Mouse (Mus musculus): ENCODE data around the gene Sh2d3c.

Gene Sh2d3c

DNA sequence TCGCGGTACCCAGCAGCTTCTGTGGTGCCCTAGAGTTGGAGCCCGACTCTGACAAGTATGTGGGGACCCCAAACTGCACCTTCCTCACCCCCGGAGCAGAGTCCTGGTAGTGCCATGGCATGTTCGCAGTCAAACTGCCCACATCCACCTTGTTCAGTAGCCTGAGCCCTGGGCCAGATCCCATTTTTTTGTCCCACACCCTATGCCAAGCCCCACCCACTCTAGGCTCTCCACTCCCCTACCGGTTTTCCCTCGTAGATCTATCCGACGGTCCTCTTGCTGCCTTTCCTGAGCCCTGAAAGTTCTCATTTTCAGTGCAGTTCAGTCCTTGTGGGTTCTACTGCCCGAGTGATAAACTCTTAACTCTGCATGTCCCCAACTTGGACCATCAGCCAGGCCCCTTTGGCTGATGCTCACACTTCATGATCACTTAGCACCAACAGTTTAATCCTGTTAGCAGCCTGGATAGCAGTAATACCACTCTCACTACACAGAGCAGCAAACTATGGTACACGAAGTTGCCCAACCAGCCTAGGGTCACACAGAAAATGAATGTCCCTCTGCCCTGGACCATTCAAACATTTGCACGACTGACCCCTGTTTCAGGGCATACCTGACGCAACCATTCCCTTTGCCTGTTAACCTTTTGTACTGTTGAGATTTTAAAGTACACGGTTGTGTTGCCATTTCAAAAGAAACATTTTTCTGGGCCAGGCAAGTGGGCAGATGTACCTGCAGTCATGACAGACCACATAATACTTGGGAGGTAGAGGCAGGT, 19.7 kb upstream of the Sh2d3c start:
- DNase-seq, result no peak

DNA sequence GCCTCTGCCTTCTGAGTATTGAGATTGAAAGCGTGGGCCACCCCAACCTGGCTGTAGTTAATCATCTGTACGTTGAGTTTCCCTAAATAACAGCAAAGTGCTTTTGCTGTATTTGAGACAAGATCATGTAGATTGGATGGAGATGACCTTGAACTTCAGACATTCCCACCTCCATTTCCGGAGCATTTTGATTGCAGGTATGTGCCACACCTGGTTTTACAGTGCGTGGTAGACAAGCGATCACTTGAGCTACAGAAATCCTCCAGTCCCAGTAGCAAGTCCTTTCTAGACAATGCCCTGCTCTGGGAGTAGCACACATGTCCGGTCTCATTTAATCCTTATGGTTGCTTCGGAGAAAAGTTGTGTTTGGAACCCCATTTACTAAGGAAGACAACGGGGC, 17.8 kb upstream of the Sh2d3c start:
- no peak for DNase-seq

DNA sequence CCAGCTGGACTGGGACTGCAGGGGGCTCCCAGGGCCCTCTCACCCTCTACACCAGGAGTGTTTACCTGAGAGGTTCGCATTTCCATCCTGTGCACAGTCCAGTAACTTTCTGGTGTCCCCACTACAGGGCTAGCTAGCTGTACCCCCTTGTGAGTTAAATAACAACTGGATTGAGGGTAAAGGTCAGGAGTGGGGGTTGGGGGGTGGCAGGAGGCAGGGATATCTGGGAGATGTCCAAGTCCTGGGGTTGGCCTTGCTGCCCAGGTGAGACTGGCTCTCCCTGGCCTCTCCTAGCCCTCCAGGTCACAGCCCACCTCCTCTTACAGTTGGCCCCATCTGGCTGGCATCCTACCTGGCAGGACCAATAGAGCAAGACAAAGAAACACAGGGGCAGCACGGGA, 16.8 kb upstream of the Sh2d3c start, which contains the start of gene Fpgs:
TSS of gene Fpgs (minus strand) at position 125 of the 401 bp plus-strand sequence.
- DNase-seq, result no peak

DNA sequence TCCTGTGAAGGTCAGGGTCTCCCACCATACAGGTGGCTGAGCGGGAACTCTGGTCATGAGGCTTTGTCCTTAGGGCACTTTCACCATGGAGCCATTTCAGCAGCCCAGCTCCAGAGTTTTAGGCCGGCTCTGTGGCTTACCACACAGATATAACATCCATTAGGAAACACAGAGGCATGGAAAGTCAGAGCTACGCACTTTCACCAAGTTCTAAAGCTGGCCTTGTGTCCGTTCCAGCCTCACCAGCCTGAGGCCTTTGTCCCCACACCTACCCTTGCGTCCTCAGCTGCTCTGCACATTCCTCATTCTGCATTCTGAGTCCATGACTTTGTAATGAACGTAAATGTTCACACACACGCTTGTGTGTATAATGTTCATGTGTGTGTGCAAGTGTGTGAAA, 15.8 kb upstream of the Sh2d3c start:
- DNase-seq, result no peak

DNA sequence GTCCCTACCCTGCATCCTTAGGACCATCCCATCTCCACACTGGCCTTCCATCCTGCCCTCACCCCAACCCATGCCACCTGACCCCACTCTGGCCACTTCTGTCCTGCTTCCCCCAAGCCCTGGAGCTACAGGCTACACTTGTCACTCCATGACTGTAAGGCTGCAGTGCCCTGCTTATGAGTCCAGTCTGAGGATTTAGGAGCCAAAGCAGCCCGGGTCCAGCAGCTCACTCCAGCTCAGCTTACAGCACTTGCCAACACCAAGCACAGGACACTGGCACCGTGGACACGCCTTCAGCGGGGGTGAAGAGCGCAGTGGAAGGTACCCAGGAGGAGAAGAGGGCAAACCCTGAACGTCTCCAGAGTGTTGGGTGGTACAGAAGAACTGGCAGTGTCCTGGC, 13.9 kb upstream of the Sh2d3c start:
- DNase-seq, result no peak

DNA sequence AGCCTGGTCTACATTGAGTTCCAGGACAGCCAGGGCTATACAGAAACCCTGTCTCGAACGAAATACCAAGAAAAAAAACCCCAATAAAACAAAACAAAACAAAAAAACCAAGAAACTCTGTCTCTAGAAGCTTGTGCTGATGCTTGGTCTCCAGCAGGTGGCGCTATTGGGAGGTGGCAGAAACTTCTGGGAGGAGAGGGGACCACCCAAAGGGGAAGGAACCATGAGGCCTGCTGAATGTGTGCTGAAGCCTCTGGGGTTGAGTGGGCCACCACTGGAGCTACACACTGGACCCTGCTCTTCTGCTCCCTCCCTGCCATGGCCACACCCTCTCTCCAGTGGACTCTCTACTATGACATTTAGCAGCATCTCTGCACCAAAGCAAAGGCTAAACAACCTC, 12.2 kb upstream of the Sh2d3c start:
- DNase-seq, result no peak

DNA sequence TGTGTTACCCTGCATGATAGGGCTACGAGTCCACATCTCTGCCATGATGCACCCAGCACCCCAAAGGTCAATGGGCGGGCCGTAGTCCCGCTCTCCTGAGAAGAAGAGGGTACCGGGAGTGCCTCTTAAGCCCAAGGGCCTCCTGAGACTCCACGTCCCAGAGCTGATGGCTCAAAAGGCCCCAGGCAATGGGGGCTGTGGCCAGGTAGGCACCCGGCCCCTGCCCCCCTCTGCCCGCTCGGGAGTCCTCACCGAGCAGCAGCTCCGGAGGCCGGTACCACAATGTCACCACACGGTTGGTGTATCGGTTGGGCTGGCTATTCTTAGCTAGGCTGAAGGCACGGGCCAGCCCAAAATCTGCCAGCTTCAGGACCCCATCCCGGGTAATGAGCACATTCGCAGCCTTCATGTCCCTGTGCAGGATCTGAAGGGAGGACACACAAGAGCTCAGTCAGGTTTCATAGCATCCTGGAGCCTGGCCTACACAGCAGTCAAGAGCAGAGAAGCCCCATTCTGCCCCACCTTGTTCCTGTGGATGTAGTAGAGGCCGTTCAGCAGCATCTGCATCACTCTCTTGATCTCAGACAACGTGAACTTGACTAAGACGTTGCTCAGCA, 11.2 kb upstream of the Sh2d3c start:
- DNase-seq, result no peak

DNA sequence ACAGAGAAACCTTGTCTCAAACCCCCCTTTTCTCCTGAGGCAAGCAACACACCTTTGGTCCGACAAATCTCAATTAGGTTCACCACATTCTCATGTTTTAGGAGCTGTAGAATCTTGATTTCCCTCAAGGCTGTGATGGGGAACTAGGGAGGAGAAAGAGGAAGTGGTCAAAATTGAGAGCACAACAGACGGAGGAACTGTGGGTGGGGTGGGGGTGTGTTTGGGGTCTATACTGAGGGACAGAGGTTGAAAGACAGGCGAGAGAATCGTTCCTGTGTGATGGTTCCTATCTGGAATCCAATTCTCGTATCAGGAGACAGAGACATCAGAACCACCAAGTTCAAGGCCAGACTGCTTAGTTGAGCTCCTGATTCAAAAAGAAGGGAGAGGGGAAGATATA, 10.4 kb upstream of the Sh2d3c start:
- DNase-seq, result no peak

DNA sequence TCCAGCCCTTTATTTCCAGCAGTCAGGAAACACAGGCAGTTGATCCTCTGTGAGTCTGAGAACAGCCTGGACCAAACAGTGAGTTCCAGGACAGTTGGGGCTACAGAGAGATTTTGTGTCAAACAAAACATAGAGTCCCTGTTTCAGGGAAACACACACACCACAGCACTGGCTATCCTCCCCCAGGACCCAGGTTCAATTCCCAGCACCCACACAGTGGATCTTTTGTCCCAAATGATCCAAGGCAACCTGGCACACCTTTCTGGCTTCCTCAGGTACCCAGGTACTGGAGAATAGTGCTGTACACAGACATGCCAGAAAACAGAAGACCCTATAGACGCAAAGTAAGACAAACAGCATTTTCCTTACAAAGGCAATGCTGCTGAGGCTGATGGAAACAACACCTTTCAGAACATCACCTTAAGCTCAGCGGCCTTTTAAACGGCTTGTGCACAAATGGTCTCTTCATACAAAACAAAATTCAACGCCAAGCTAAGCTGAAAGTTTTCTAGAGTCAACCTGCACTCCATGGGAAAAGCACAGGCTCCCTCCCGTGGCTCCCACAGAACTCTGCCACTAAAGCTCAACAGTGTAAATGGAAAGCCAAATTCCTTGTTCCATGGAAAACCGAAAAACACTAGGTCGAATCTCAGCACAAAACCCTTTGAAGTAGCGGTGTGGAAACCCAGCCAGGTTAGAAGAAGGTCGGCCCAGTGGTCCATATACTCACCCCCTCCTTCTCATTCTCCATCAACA, 9.4 kb upstream of the Sh2d3c start:
- DNase-seq, result no peak

DNA sequence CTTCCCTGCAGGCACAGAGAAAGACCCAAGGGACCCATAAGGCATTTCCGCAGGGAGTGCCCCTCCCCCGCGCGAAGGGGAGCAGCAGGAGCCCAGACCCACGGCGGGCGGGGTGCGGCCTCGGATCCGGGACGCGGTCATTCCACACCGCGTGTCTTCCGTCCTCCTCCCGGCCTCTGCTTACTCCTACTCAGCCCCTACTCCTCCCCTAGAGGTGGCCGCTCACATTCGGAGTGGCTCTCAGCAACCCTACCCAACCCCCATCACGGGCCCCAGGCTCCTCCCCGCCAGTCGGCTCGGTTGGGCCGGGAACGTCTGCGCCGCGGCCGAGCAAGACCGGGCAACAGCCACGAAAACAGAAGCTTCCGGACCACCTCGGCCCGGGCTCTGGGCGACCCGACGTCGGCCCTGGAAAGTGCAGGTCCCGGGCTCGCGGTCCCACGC, 8.7 kb upstream of the Sh2d3c start:
- DNase-seq, result peak; percentile 82

DNA sequence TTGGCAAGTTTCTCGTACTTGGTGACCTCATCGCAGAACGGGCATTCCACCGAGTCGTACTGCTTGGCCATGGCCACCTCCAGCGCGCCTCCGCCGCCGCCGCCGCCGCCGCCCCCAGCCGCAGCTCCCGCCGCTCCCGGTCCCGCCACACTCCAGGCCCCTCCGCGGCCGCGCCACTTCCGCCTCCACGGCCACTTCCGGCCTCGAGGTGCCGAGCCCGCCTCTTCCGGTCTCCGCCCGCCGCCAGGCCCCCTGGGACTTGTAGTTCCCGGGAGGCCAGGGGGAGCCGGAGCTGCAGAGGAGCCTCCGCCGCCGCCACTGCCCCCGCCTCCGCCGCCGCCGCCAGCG, 8.3 kb upstream of the Sh2d3c start:
- peak; percentile 95 for DNase-seq

DNA sequence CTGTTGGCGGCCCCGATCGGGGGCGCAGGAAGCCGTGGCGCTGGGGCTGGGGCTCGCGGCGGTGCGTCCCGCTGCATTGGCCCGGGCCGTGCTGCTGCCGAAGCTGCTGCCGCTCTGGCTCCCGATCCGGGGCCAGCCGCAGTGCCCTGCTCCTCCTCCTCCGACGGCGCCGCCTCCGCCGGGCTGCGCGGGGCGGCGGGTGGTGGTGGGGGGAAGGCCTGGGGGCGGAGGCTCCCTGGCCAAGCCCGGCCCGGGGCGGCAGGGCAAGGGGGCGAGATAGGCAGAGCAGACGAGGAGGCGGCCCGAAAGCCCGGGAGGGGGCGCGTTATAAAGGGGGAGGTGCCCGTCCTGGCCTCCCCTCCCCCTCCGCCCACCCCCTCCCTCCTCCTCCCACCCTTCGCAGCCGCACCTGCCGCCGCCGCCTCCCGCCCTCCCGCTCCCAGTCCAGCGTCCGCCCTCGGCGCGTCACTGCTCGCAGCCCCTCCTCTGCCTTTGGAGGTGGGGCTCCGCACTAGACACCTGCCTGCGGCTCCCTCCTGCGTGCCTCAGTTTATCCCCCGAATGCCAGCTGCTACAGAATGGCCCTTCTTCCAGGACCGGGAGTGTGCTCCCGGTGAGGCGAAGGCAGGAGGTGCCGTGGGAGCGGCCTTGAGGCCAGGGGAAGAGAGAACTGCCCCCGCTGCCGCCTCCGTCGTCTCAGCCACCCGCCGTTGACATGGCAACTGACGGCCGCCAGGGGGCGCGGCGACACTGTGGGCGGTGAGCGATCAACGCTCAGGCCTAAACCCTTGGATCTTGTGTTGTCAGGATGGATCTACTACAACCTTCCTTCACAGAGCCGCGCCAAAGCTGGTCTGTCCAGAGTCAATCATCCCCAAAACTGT, 7.7 kb upstream of the Sh2d3c start, which contains the start of gene Cdk9:
TSS of gene Cdk9 (minus strand) at position 143 of the 884 bp plus-strand sequence.
- peak; percentile 95 for DNase-seq

DNA sequence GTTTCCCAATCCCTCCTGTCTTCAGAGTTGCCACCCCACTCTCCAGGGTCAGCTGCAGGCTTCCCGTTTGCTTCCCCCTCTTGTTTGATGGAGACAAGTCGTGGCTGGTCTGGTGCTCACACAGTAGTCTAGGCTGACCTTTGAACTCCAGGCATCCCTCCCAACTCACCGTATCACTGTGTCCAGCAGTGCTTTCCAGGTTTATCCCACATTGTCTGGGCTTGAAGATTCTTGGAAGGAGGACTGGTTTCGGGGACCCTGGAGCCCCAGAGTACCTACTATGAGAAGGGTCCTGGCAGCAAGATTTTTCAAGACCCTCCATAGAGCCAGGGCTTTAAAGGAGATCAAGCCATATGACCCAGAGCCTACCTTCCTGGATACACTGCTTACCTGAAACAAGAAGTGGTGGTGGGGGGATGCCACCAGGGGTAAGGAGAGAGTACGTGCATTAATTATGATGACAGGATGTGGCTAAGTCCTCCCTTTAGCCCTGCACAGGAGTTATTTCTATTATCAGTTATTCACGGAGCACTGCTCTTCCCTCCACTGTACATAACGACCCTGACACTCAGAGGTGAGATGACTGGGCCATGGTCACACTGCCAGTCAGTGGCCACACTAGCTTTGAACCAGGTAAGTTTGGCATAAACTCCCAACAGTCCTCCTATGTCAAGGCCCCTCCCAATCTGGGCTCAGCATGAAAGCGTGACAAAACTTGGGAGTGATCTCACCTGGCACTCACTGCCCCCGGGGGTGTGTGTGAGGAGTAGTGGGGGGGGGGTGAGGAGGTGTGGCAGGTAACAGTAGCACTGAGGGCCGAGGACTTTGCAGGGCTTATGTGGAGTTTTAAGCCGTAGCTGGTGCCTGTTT, 6.5 kb upstream of the Sh2d3c start:
- peak; percentile 73 for DNase-seq

DNA sequence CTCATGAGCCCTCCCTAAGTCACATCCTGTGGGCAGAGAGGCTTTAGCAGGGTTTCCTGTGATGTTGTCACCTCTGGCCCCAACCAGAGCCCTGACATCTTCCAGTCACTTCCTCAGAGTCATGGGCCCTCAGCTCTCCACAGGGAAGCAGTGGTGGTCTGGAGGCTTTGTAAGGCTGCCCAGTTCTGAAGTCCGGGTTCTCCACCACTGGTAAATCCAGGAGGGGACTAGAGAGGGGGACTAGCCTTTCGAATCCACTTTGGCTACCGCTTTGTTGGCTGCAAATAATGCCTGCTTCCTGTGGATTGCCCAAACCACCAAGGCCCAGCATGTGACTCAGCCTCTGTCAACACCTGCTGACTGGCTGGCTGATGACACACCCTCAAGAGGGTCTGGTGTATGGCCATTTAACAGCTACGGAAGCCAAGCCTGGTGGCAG, 5.8 kb upstream of the Sh2d3c start:
- peak; percentile 68 for DNase-seq

DNA sequence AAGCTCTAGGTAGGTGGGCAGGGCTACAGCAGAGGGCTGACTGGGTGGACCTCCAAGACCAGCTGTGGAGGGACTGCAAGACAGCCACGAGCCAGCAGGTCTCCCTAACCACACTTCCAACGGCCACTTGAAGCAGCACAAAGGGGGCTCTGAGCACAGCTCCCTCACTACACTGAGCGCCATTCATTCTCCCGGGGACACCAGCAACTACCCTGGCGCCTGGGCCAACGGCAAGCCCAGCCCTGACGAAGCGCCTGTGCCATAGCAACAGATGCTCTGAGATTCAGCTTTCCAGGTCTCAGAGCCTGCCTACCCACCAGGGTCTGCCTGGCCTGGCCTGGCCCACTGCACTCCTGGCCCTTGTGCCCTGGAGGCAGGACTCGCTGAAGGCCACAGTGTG, 2.1 kb upstream of the Sh2d3c start:
- DNase-seq, result no peak

DNA sequence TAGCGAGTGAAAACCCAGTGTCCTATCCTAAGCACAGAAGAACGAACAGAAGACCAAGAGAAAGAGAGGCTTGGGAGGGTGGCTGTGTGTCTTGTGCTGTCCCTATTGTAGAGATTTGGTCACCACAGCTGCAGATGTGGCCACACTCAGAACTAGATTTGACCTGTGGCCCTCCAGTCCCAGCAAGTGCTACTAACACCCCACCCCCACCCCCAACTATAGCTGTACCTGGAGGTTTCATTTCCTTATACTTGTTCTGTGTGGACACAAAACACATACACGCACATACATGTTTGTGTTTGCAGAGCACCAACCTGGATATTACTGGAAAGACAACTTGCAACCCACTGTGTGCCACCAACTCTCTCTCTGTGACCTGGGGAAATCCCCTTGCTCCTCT, 802 bp upstream of the Sh2d3c start:
- DNase-seq, result no peak

DNA sequence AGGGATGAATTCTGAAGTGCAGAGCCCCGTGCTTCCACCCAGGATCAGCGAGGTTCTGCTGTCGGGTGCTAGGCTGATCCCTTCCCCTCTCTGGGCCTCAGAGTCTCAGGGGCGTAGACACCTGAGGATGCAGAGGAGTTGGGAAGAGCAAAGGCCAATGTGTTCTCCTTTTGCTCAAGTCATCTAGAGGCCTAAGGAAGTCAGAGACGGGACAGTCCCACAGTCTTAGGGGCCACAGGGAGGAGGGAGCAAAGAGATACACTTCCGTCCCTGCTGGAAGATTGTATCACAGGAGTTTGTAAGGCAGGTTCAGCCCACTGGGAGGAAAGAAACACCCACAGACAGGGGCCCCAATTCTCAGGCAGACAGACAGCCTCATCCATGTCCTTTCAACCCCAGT, 1.2 kb downstream of the Sh2d3c start:
- no peak for DNase-seq

DNA sequence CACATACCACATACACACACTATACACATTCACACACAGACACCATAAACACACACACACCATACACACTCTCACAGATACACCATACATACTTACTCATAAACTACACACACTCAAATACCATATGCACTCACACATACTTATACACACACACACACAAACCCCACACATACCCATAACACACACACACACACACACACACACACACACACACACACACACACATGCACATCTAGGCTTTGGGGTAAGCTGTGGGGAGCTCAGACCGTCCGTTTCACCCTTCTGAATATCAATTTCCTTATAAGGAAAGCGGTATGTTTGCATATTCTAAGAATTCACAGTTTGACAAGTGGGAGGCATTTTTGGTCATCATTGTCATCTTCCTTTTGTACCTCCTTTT, 1.7 kb downstream of the Sh2d3c start:
- DNase-seq, result no peak

DNA sequence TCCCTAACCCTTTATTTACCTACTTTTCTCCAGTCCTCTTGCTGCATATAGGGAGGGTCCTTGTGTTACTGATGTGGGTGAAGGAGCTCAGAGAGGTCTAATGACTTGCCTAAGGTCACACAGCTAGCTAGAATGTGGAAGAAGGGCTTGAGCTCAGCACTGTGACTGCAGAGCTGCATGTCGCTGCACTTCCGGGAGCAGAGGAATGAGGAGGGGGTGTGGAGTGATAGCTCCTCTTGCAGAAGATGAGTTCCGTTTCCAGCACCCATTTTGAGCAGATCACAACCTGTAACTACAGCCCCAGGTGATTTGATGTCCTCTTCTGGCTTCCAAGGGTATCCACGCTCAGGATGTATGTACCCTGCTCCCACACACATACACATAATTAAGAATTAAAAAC, 3.3 kb downstream of the Sh2d3c start:
- no peak for DNase-seq

DNA sequence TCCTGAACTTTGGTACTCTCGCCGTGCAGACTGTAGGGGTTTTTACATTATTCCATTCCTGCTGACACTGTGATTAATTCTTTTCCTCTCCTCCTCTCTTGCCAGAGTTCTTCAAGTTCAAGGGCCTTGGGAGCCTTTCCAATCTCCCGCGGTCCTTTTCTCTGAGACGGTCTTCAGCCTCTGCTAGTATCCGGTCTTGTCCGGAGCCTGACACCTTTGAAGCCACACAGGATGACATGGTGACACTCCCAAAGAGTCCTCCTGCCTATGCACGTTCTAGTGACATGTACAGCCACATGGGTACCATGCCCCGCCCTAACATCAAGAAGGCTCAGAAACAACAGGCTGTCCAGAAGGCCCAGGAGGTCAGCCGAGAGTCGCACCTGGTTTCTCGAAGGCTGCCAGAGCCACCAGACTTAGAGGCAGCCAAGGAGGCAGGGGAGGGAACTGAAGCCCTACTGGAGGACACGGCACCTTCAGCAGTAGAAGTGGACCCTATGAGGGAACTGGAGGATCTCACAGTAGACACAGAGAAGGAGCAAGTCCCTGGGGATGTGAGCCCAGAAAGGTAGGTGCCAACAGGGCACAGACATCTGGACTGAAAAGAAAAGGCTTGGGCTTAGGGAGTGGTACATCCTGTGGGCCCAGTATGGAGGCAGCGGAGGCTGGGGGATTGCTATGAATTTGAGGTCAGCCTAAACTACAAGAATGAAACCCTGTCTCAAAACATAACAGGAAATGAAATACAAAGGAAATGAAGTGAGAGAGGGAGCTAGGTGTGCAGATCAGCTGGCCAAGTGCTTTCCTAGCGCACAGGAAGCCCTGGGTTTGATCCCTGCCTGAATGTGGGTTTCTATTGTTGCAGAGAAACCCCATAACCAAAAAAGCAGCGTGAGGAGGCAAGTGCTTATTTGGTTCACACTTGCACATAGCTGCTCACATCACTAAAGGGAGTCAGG, 4.3 kb downstream of the Sh2d3c start:
- DNase-seq, result no peak

DNA sequence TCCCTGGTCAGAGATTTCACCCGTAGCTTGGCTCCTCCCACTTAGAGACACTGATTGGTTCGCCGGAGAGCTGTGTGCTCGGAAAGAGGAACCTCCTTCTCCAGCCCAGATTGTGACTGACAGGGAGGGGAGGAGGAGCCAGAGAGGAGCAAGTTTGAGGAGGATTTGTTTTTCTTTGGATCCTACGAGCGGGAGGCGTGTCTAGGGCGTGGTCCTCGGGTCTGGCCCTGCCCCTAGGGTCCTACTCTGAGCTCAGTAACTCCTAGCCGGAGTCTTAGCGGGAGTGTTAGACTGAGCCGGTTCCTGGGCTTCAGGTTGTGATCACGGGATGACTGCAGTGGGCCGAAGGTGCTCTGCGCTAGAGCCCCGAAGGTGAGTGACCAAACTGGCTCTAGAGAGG, 6.6 kb downstream of the Sh2d3c start:
- DNase-seq, result peak; percentile 94

Data from cerebellum, adult 9-11 months (tissue).